Mouse (Mus musculus) embryonic facial prominence, embryonic 10.5 days (tissue): ENCODE measurements around the gene Mrps2. TPM values are rescaled to one million over a fixed set of nuclear protein-coding genes. Genes with fewer than 3 reads are reported as not detected.

Source experiments
- DNase-seq: peaks from one replicate; pipeline ENCODE4 v3.0.0-alpha.2; 2017; ENCODE audit warnings: low spot score
- H3K27ac ChIP-seq: fragments of 300-500 bp; sonication (generic); replicated peaks from 2 replicates; pipeline ENCODE4 v1.5.1; 2016; ENCODE audit warnings: mild to moderate bottlenecking
- H3K27me3 ChIP-seq: fragments of 300-500 bp; sonication (generic); replicated peaks from 2 replicates; pipeline ENCODE4 v1.6.1; 2016; ENCODE audit warnings: low read depth, mild to moderate bottlenecking; ENCODE audit not compliant: poor library complexity, severe bottlenecking
- H3K36me3 ChIP-seq: fragments of 300-500 bp; sonication (generic); replicated peaks from 2 replicates; pipeline ENCODE4 v1.6.1; 2016; ENCODE audit warnings: mild to moderate bottlenecking, moderate library complexity
- H3K4me1 ChIP-seq: fragments of 300-500 bp; sonication (generic); 2 replicates; pipeline ENCODE4 v1.6.1; 2016
- H3K4me3 ChIP-seq: fragments of 300-500 bp; sonication (generic); 2 replicates; pipeline ENCODE4 v1.5.1; 2016; ENCODE audit warnings: mild to moderate bottlenecking, moderate library complexity
- H3K9me3 ChIP-seq: fragments of 300-500 bp; sonication (generic); 2 replicates; pipeline ENCODE4 v1.6.1; 2016; ENCODE audit warnings: mild to moderate bottlenecking
- WGBS: fragments of 180-500 bp; shearing (Covaris S2); methylation state at CpG from one replicate; pipeline ENCODE4 v1.1.7; 2016; 5-methylcytosine and 5-hydroxymethylcytosine counted together
- polyA plus RNA-seq: library from polyadenylated mRNA; unstranded; fragments of >200 nt; fragmentation: Nextera tagmentation; extraction: Ambion mirVana; gene quantifications from 2 replicates; pipeline ENCODE4 v1.2.1, GENCODE M21; 2016

Gene Mrps2
- polyA plus RNA-seq, 1 experiment from 2014 or later: 68.5 TPM

DNA sequence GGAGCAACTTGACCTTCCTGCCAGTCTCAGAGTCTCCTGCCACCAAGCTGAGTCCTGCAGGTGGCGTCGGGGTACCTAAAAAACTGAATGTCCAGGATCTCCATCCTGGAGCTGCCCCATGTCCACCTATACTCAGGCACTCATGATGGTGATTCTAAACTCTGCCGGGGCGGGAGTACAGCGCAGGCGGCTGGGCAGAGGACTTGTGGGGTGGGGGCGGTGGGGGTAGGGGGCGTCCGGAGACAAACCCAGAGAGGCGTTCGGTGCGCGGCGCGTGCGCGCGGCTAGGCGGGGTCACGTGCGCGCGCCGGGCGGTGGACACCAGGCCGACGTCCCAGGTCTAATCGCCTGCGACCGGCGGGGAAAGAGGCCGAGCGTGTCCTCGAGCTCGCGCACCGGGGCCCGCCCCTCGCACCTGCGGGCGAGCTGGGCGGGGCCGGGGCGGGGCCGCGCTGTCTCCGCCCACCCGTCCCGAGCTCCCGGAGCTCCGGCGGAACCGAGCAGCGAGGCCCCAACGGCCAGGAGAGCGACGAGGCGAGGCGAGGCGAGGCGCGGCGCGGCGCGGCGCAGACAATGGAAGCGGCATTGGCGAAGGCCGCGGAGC lies 45.0 kb downstream of the Mrps2 start, which contains the start of gene Ralgds:
Gene Ralgds, plus strand, starts transcription at position 328 of the 604 bp plus-strand sequence.
- WGBS: under 1% methylated on average over 69 of the region's 71 CpGs
- H3K36me3 ChIP-seq: peaks cover 8% of the 10 kb centered on the region

DNA sequence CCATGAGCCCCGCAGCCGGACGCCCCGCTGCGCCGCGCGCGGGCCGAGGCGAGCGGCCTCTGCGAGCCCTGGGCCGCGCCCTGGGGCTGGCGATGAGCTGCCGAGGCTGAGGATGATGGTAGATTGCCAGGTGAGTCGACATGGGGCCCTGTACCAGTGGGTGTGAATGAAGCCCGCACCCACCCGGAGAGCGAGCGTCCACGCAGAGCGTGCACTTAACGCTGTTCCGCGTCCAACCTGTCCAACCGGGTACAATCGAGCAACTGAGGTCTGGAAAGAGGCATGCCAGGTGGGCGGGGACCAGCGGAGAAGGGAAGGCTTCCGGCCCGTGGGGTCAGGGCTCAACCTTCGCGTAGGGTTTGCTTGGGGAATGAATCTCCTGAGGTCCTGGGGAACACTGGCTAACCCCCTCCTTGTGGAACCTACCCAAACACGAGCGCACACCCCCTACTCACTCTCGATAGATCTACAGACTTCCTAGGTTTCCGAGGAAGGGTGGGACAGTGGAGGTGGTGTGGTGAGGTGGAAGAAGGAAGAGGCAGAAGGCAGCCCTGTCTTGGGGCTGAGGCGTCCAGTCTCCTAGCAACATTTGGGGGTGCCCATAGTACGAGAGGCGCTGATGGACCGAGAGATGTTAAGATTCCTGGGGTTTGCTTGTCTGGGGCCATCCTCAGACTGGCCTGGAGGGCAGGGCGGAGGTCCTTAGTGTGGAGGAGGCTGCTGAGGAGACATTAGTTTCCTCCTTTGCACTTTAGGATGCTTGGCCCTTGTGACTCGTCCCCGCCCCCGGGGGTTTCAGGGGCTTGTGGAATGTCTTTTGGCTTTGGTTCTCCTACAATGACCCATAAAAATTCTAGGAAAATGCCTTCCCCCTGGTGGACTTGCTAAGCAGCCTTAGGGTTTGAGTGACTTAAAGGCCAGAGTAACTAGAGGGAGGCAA lies 45.8 kb downstream of the Mrps2 start:
- Histone ChIP-seq H3K27ac (peak overlapping the region; percentile 90), H3K4me1 (peaks cover 47% of the 10 kb centered on the region), H3K4me3 (peak overlapping the region; percentile 82), H3K9me3 (no peaks in the 10 kb centered on the region), H3K36me3 (peaks cover 8% of the 10 kb centered on the region), H3K27me3 (peaks cover 16% of the 10 kb centered on the region; the same call in 1 of the 2 replicates)
- WGBS: 7% methylated on average over 47 of the region's 47 CpGs
- DNase-seq: peak; percentile 71

More for the DNA sequence above, 45.0 kb downstream of the Mrps2 start, which contains the start of gene Ralgds:
- Histone ChIP-seq H3K4me3 (peak within 1 kb of the TSS; percentile 82), H3K9me3 (no peaks in the 10 kb centered on the region), H3K4me1 (peaks cover 39% of the 10 kb centered on the region), H3K27me3 (peaks cover 16% of the 10 kb centered on the region; the same call in 1 of the 2 replicates), H3K27ac (peak within 1 kb of the TSS; percentile 90)
- DNase-seq: peak; percentile 86

DNA sequence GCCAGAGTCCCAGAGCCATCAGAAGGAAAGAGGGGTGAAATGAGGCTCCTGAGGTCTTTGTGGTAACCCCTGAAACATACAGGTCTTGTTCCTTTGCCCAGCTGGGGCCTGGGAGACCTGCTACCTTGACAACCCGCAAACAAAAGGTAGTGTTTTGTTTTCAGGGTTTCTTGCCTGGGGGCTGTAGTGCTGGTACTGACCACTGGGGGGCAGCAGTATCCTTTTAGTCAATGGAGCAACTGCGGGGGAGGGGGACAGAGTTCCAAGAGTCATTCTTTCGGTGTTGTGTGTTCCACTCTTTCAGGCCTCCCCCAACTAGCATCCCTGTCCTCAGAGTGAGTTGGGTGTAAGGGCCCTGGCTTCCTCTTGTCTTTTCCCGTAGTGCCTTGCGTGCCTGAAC lies 46.6 kb downstream of the Mrps2 start:
- Histone ChIP-seq H3K27me3 (peaks cover 16% of the 10 kb centered on the region; the same call in 1 of the 2 replicates), H3K27ac (peak overlapping the region; percentile 90), H3K36me3 (peaks cover 8% of the 10 kb centered on the region), H3K4me1 (peaks cover 52% of the 10 kb centered on the region), H3K4me3 (peak overlapping the region; percentile 82), H3K9me3 (no peaks in the 10 kb centered on the region)
- peak; percentile 90 for DNase-seq
- 16% methylated on average over 5 of the region's 5 CpGs for WGBS

DNA sequence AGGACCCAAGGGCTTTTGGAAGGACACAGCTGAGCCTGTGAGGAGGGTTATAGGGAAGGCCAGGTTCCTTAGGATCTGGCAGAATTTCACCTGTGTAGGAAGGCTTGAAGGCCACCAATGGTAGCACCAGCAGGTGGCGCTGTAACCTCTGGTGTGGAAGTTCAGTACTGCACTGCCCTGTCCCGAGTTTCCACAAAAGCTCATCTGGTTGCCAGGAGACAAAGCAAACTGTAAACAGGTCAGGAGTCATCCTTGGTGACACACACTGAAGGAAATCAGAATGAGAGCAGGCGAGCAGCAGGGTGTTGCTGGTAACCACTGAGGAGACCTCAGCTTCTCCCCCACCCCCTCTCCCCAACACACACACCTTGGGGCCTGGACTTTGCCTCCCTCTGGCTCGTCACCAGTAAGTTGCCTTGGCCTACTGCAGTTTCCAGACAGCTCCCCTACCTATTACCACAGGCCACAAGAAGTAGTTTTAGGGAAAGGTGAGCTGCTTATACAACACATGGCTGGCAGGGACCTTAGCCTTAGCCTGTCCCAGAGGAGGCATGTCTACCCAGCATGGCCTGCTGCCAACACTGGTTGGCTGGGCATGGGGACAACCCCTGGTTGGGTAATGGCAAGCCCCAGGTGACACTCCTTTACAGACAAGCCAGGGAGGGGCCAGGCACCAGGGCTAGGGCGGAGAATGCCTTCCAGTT lies 49.5 kb downstream of the Mrps2 start:
- peaks cover 3% of the 10 kb centered on the region; the same call in 1 of the 2 replicates for H3K27me3 ChIP-seq
- 43% methylated on average over 5 of the region's 5 CpGs for WGBS
- H3K36me3 ChIP-seq: peaks cover 12% of the 10 kb centered on the region
- DNase-seq: peak; percentile 80
- H3K4me1 ChIP-seq: peaks cover 72% of the 10 kb centered on the region
- peak overlapping the region; percentile 35; the same call in 1 of the 2 replicates for H3K27ac ChIP-seq
- H3K9me3 ChIP-seq: no peaks in the 10 kb centered on the region
- no peak overlapping the region for H3K4me3 ChIP-seq

DNA sequence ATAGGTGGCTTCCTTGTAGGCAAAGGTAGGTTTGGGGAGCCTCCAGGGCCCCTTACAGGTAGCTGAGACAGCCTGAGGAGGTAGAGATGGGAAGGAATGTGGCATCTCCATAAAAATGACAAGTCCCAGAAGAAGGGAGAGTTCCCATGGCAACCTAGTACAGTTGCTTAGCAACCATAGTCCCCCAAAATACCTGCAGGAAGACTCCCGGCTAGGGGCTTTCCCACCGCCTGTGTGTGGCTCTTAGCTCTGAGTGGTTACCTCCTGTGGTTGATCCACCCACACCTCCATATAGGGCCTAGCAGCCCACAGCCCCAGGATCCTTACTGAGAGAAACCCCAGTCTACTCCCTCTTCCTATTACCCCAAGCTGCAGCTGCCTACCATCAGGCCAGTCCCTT lies 50.4 kb downstream of the Mrps2 start:
- H3K4me1 ChIP-seq: peaks cover 64% of the 10 kb centered on the region
- H3K9me3 ChIP-seq: no peaks in the 10 kb centered on the region
- H3K27me3 ChIP-seq: no peaks in the 10 kb centered on the region
- DNase-seq: no peak
- H3K4me3 ChIP-seq: no peak overlapping the region
- 52% methylated on average over 2 of the region's 2 CpGs for WGBS
- H3K27ac ChIP-seq: no peak overlapping the region
- H3K36me3 ChIP-seq: peaks cover 17% of the 10 kb centered on the region

DNA sequence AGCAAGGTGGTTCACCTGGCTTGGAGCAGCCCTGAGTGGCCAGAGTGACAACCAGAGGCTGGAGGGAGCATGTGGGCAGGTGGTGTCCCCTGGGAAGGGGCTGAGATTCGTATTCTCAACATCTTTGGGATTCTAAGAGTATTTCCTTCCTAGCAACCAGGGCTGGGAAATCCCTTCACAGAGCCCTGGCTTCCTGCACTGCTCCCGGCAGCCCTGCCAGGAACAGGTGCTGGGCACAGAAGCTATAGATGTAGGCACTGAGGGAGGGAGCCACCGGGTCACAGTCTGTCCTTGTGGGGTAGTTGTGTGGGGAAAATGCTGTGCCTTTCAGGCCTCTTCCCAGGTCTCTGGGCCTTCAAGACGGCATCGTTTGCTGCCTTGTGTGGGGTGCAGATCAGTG lies 52.7 kb downstream of the Mrps2 start:
- Histone ChIP-seq H3K4me3 (no peak overlapping the region), H3K4me1 (peaks cover 63% of the 10 kb centered on the region), H3K9me3 (no peaks in the 10 kb centered on the region), H3K27me3 (no peaks in the 10 kb centered on the region), H3K36me3 (peaks cover 17% of the 10 kb centered on the region), H3K27ac (no peak overlapping the region)
- no peak for DNase-seq
- WGBS: 71% methylated on average over 5 of the region's 5 CpGs

Other genes with a start within 250 kb of the Mrps2 start
- gene Ppp1r26, start 21.3 kb upstream of the Mrps2 start, polyA plus RNA-seq: 5.0 and 5.3 TPM in 2 replicates
- gene 1700007K13Rik, start 1.7 kb upstream of the Mrps2 start, polyA plus RNA-seq: 1.3 and 1.5 TPM in 2 replicates
- 0.22 TPM in 1 of 2 replicates, not detected in the other for gene Gbgt1, start 28.8 kb downstream of the Mrps2 start, polyA plus RNA-seq
- gene Gm10134, start 38.0 kb downstream of the Mrps2 start, polyA plus RNA-seq: not detected in 2 replicates
- gene Ralgds, start 45.1 kb downstream of the Mrps2 start, polyA plus RNA-seq: 36.7 and 44.2 TPM in 2 replicates
- gene Cel, start 95.3 kb downstream of the Mrps2 start, polyA plus RNA-seq: not detected in 2 replicates
- 57.9 and 61.4 TPM in 2 replicates for gene Gtf3c5, start 115.7 kb downstream of the Mrps2 start, polyA plus RNA-seq
- 2.7 and 3.9 TPM in 2 replicates for gene Gfi1b, start 153.9 kb downstream of the Mrps2 start, polyA plus RNA-seq
- gene Tsc1, start 173.2 kb downstream of the Mrps2 start, polyA plus RNA-seq: 21.4 and 23.5 TPM in 2 replicates
- gene Spaca9, start 231.7 kb downstream of the Mrps2 start, polyA plus RNA-seq: 2.6 and 3.2 TPM in 2 replicates
- gene Ak8, start 232.1 kb downstream of the Mrps2 start, polyA plus RNA-seq: 0.70 and 1.1 TPM in 2 replicates